Mouse (Mus musculus): ENCODE data around the gene Oas1h. TPM values are rescaled to one million over a fixed set of nuclear protein-coding genes. Genes with fewer than 3 reads are reported as not detected.
"Not testable (repeated sequence)": the region's sequence is repeated elsewhere in the genome, so short reads cannot be mapped to it uniquely, and the experiment has no call there.

Oas1h gene
- polyA plus RNA-seq, 1 experiment from 2014 or later = not detected

- Histone ChIP-seq H3K9me3 (peaks cover 10% of the 10 kb centered on the region), H3K4me2 (no peak overlapping the region), H3K4me3 (no peak overlapping the region), H3K27me3 (no peaks in the 10 kb centered on the region), H3K36me3 (no peaks in the 10 kb centered on the region), H3K9ac (no peak overlapping the region), H3K27ac (replicated peaks) (no peak overlapping the region), H3K4me1 (replicated peaks) (no peaks in the 10 kb centered on the region)
- no peak for ATAC-seq (ENCODE audit: low read depth)
- 85% methylated on average over 2 of the region's 2 CpGs for WGBS
Observed at GRCm38 (mm10) chr5:120859241-120859640, 2.0 kb upstream of the Oas1h start.

- Histone ChIP-seq H3K27ac (replicated peaks) (no peak overlapping the region), H3K36me3 (no peaks in the 10 kb centered on the region), H3K4me2 (no peak overlapping the region), H3K4me1 (replicated peaks) (no peaks in the 10 kb centered on the region), H3K9ac (no peak overlapping the region), H3K4me3 (no peak overlapping the region), H3K27me3 (no peaks in the 10 kb centered on the region), H3K9me3 (no peaks in the 10 kb centered on the region)
- WGBS = 75% methylated on average over 3 of the region's 3 CpGs
- no peak for ATAC-seq (ENCODE audit: low read depth)
Observed at GRCm38 (mm10) chr5:120865336-120865860, 4.2 kb downstream of the Oas1h start.

DNA sequence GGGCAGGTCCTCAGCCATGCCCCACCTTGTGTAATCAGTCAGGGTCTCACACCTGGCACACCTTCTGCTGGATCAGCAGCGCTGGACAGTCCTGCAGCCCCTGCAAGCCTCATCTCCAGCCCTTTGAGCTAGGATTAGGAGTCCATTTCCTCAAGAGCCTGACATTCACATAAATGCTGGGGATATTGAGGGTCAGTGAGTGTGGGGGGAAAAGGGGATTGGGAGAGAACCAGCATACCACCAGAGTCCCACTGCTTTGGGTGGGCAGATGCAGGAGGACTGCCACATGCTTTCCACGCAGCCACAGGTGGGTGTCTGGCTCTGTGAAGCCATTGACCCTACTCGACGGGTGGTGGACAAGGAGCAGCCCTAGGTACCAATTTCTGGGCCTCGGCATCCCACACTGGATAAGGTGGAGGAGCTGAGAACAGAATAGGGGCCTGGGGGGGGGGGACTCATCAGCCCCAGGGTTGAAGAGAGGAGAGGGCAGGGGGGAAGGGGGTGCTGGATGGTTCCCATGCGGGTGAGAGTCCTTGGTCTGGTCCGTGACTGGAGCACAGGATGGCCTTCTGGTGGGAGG is 8.3 kb downstream of the Oas1h start:
- no peak overlapping the region for H3K4me3 ChIP-seq
- no peak overlapping the region for H3K4me2 ChIP-seq
- WGBS = 75% methylated on average over 7 of the region's 7 CpGs
- H3K36me3 ChIP-seq = no peaks in the 10 kb centered on the region
- no peaks in the 10 kb centered on the region for H3K4me1 ChIP-seq (replicated peaks)
- H3K27me3 ChIP-seq = 0 out of 2 replicates have a peak, but pooled peaks cover 4% of the 10 kb centered on the region
- no peaks in the 10 kb centered on the region for H3K9me3 ChIP-seq
- ATAC-seq (ENCODE audit: low read depth) = no peak
- no peak overlapping the region for H3K9ac ChIP-seq
- no peak overlapping the region for H3K27ac ChIP-seq (replicated peaks)

GRCm38 (mm10) chr5:120870081-120870480 is 8.9 kb downstream of the Oas1h start:
- H3K4me1 ChIP-seq (replicated peaks) = no peaks in the 10 kb centered on the region
- no peak overlapping the region for H3K4me3 ChIP-seq
- 50% methylated on average over 3 of the region's 3 CpGs for WGBS
- 0 out of 2 replicates have a peak, but pooled peaks cover 4% of the 10 kb centered on the region for H3K27me3 ChIP-seq
- no peaks in the 10 kb centered on the region for H3K9me3 ChIP-seq
- H3K36me3 ChIP-seq = no peaks in the 10 kb centered on the region
- H3K9ac ChIP-seq = no peak overlapping the region
- H3K4me2 ChIP-seq = no peak overlapping the region
- no peak for ATAC-seq (ENCODE audit: low read depth)
- H3K27ac ChIP-seq (replicated peaks) = no peak overlapping the region

- 82% methylated on average over 7 of the region's 7 CpGs for WGBS
- no peak overlapping the region for H3K4me3 ChIP-seq
- H3K9me3 ChIP-seq = no peaks in the 10 kb centered on the region
- no peaks in the 10 kb centered on the region for H3K4me1 ChIP-seq (replicated peaks)
- ATAC-seq (ENCODE audit: low read depth) = no peak
- H3K27me3 ChIP-seq = 0 out of 2 replicates have a peak, but pooled peaks cover 4% of the 10 kb centered on the region
- H3K36me3 ChIP-seq = no peaks in the 10 kb centered on the region
- no peak overlapping the region for H3K9ac ChIP-seq
- no peak overlapping the region for H3K4me2 ChIP-seq
- H3K27ac ChIP-seq (replicated peaks) = no peak overlapping the region
Observed at GRCm38 (mm10) chr5:120870782-120871181, 9.6 kb downstream of the Oas1h start.

GRCm38 (mm10) chr5:120871469-120871868 is 10.2 kb downstream of the Oas1h start:
- no peak overlapping the region for H3K27ac ChIP-seq (replicated peaks)
- no peaks in the 10 kb centered on the region for H3K9me3 ChIP-seq
- no peak overlapping the region for H3K9ac ChIP-seq
- no peaks in the 10 kb centered on the region for H3K36me3 ChIP-seq
- no peak for ATAC-seq (ENCODE audit: low read depth)
- no peak overlapping the region for H3K4me2 ChIP-seq
- 47% methylated on average over 2 of the region's 2 CpGs for WGBS
- no peak overlapping the region for H3K4me3 ChIP-seq
- 0 out of 2 replicates have a peak, but pooled peaks cover 4% of the 10 kb centered on the region for H3K27me3 ChIP-seq
- H3K4me1 ChIP-seq (replicated peaks) = no peaks in the 10 kb centered on the region

GRCm38 (mm10) chr5:120876839-120877238 is 15.6 kb downstream of the Oas1h start:
- not testable (repeated sequence) for H3K27me3 ChIP-seq; ATAC-seq (ENCODE audit: low read depth); H3K4me3 ChIP-seq; H3K4me2 ChIP-seq; H3K4me1 ChIP-seq (replicated peaks); H3K9ac ChIP-seq; H3K9me3 ChIP-seq; H3K36me3 ChIP-seq; H3K27ac ChIP-seq (replicated peaks)
- 78% methylated on average over 2 of the region's 3 CpGs for WGBS

DNA sequence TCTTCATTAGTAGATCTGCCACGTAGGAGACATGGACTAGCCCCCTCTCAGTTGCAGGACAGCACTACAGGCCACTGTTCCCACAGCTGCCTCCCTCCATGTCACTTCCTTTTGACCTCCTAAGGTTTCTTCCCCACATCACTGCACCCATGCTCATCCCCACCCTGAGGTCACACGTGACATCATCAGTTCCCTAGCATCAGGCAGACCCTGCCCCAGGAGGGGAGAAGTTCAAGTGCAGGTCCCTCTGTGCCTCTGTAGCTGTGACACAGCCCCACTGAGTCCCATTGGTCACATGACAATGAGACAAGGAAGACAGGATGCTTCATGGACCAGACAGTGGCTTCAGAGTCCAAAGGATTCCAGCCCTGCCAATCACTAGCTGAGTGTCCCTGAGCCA is 16.2 kb downstream of the Oas1h start:
- not testable (repeated sequence) for H3K4me3 ChIP-seq; H3K9me3 ChIP-seq; H3K36me3 ChIP-seq; H3K4me1 ChIP-seq (replicated peaks); H3K27ac ChIP-seq (replicated peaks); H3K9ac ChIP-seq; ATAC-seq (ENCODE audit: low read depth); H3K27me3 ChIP-seq; H3K4me2 ChIP-seq
- 83% methylated on average over 2 of the region's 2 CpGs for WGBS

- not testable (repeated sequence) for ATAC-seq (ENCODE audit: low read depth); H3K9ac ChIP-seq; H3K4me2 ChIP-seq; H3K36me3 ChIP-seq; H3K9me3 ChIP-seq; H3K27me3 ChIP-seq; H3K4me1 ChIP-seq (replicated peaks); H3K27ac ChIP-seq (replicated peaks); H3K4me3 ChIP-seq
- 58% methylated on average over 2 of the region's 2 CpGs for WGBS
Observed at GRCm38 (mm10) chr5:120878803-120879202, 17.6 kb downstream of the Oas1h start.

DNA sequence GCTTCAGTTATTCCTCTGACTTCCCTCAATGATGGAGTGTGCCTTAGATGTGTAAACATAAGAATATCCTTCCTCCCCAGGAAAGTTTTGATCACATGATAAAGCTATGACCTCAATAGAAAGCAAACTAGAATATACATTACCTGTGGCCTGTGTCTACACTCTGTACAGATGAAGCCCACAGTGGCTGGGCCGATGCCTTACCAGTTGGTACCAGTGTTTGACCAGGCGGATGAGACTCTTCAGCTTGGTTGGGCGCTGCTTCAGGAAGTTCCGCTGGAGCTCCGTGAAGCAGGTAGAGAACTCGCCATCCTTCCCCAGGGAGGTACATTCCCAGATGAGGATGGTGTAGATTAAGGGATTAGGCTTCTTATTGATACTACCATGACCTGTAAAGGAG is 20.5 kb downstream of the Oas1h start:
- not testable (repeated sequence) for H3K27me3 ChIP-seq; ATAC-seq (ENCODE audit: low read depth); H3K9ac ChIP-seq; H3K4me1 ChIP-seq (replicated peaks); H3K4me2 ChIP-seq; H3K4me3 ChIP-seq; H3K36me3 ChIP-seq; H3K27ac ChIP-seq (replicated peaks); H3K9me3 ChIP-seq
- 91% methylated on average over 6 of the region's 6 CpGs for WGBS

GRCm38 (mm10) chr5:120887413-120887812 is 26.2 kb downstream of the Oas1h start, which contains the start of gene Oas1g:
TSS of gene Oas1g (minus strand) at chr5:120887613.
- H3K4me3 ChIP-seq; H3K27ac ChIP-seq (replicated peaks); H3K4me1 ChIP-seq (replicated peaks); ATAC-seq (ENCODE audit: low read depth); H3K9me3 ChIP-seq; H3K36me3 ChIP-seq; H3K9ac ChIP-seq; H3K27me3 ChIP-seq; H3K4me2 ChIP-seq: not testable (repeated sequence)
- WGBS = 25% methylated on average over 6 of the region's 9 CpGs

GRCm38 (mm10) chr5:120887831-120888230 is 26.6 kb downstream of the Oas1h start:
- Histone ChIP-seq H3K4me2 (no peak overlapping the region), H3K9ac (no peak overlapping the region), H3K27me3 (no peaks in the 10 kb centered on the region), H3K4me1 (replicated peaks) (no peaks in the 10 kb centered on the region), H3K36me3 (no peaks in the 10 kb centered on the region), H3K27ac (replicated peaks) (no peak overlapping the region), H3K4me3 (no peak overlapping the region), H3K9me3 (no peaks in the 10 kb centered on the region)
- WGBS = 61% methylated on average over 6 of the region's 6 CpGs
- no peak for ATAC-seq (ENCODE audit: low read depth)

DNA sequence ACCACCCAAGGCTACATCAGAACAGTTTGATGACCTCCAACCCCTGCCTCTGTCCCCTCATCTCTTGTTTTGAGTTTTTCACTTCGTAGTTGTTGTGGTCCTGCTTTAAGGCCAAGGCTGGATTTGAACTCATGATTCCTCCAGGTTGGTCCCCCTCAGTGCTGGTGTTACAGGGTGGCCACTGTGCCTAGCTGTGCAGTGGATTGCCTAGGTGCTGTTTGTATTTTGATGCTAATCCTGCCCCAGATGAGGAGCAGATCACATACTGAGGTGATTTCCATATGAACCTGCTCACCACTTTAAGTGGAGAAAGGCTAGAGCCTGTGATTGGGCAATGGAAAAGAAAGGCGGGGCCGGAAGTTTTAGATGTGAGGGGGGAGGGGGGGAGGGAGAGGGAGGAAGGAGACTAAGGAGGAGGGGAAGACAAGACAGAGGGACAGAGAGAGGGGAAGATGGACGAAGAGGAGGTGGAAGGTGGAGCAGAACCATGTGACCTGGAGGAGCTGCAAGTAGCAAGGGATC is 27.1 kb downstream of the Oas1h start:
- not testable (repeated sequence) for H3K9me3 ChIP-seq; ATAC-seq (ENCODE audit: low read depth); H3K27me3 ChIP-seq; H3K36me3 ChIP-seq; H3K27ac ChIP-seq (replicated peaks); H3K4me2 ChIP-seq; H3K4me1 ChIP-seq (replicated peaks); H3K9ac ChIP-seq; H3K4me3 ChIP-seq
- 33% methylated on average over 4 of the region's 4 CpGs for WGBS
